9 mouse cellular contexts compared by ENCODE assay signal in the genomic region with DNA sequence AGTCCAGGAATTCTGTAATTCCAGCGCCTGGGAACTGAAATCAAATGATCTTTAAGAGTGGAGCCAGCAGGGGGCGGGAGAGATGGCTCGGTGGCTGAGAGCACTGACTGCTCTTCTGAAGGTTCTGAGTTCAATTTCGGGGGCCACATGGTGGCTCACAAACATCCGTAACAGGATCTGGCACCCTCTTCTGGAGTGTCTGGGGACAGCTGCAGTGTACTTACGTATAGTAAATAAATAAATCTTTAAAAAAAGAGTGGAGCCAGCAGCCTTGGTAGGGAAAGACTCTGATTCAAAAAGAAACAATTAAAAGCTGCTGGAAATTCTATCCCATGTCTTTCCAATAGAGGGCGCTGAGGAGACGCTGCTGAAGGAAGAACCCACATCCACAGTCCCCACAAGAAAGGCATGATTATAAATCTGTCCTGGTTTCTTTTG. TPM values are rescaled to one million over a fixed set of nuclear protein-coding genes. Genes with fewer than 3 reads are reported as not detected.
DNase-seq lines count a peak whose midpoint lies in the region.
"Had no signal": no experiment of that assay in that cellular context is flagged by ENCODE, and none has a peak within 500 bp of the region (broad histone marks: within the 10 kb centered on the region; RNA-seq: fewer than 3 reads in every experiment).

No protein-coding gene starts in this region.

- intact Hi-C loops in left cerebral cortex, postnatal 14 days (cut with DNase I) = no loop called here
- intact Hi-C loops in left cerebral cortex, postnatal 36 days (cut with DNase I) = loop anchor here (5.0 kb wide), 2 partner anchors 33 to 57 kb away; no protein-coding TSS in a partner anchor
- intact Hi-C loops in heart, postnatal 10 days (cut with DNase I) = loop anchor here (1.0 kb wide), 1 partner anchor 58 kb away; no protein-coding TSS in a partner anchor

- DNase-seq in adrenal gland, postnatal 10 days = peak; percentile 32
- no peak for DNase-seq in adrenal gland, adult 8-10 months
- DNase-seq in left cerebral cortex, postnatal 14 days (ENCODE audit: low spot score in 2 of 2) = peak; percentile 54
- no peak for DNase-seq in left cerebral cortex, postnatal 36 days (ENCODE audit: low spot score in 2 of 2)
- peak; percentile 94 for DNase-seq in R1 (ENCODE audit: low read depth, low spot score)
- DNase-seq in heart, postnatal 10 days = peak; percentile 29 to 64
- peak; percentile 70 for DNase-seq in mesoderm, embryonic 11.5 days (ENCODE audit: low read depth, low spot score)
- no peak for DNase-seq in left cerebral cortex, adult 9 months (ENCODE audit: low spot score in 2 of 2)

RNA-seq across cellular contexts. Expression of gene Slc29a2, which starts 8.7 kb away (rescaled TPM):
- 1 to 10 TPM; 3.2 to 5.1 TPM for total RNA-seq in adrenal gland, postnatal 10 days (2021)
- total RNA-seq in adrenal gland, adult 8-10 months (2022) = 1 to 10 TPM; 4.0 to 5.7 (median 4.5) TPM
- 10 to 100 TPM; 17.2 to 21.6 TPM for total RNA-seq in left cerebral cortex, postnatal 14 days (2021)
- 10 to 100 TPM; 15.0 to 17.2 TPM for total RNA-seq in left cerebral cortex, postnatal 36 days (2021)
- 10 to 100 TPM; 21.2 to 23.9 TPM for total RNA-seq in heart, postnatal 10 days (2021)

RNA-seq across cellular contexts. Expression of gene B4gat1, which starts 23.6 kb away (rescaled TPM):
- total RNA-seq in adrenal gland, postnatal 10 days (2021) = 10 to 100 TPM; 28.7 to 35.7 TPM
- total RNA-seq in adrenal gland, adult 8-10 months (2022) = 10 to 100 TPM; 44.3 to 54.2 (median 51.8) TPM
- total RNA-seq in left cerebral cortex, postnatal 14 days (2021) = 100 to 1,000 TPM; 148 to 151 TPM
- 100 to 1,000 TPM; 118 to 135 TPM for total RNA-seq in left cerebral cortex, postnatal 36 days (2021)
- total RNA-seq in heart, postnatal 10 days (2021) = 10 to 100 TPM; 38.3 to 45.5 TPM
- total RNA-seq: hematopoietic stem cell, adult 5-6 weeks had no signal

RNA-seq across cellular contexts. Expression of gene AC124502.3, which starts 23.7 kb away (rescaled TPM):
- 1 to 10 TPM; 1.8 to 2.8 TPM for total RNA-seq in adrenal gland, postnatal 10 days (2021)
- 1 to 10 TPM in 3 of 4 experiments, under 1 TPM in 1; 0.59 to 3.9 (median 1.9) TPM for total RNA-seq in adrenal gland, adult 8-10 months (2022)
- 1 to 10 TPM; 4.8 to 6.2 TPM for total RNA-seq in left cerebral cortex, postnatal 14 days (2021)
- total RNA-seq in left cerebral cortex, postnatal 36 days (2021) = 1 to 10 TPM; 4.6 to 6.1 TPM
- 1 to 10 TPM; 1.6 to 2.3 TPM for total RNA-seq in heart, postnatal 10 days (2021)

RNA-seq across cellular contexts. Expression of gene Npas4, which starts 24.9 kb away (rescaled TPM):
- under 1 TPM; 0.15 to 0.24 TPM for total RNA-seq in adrenal gland, postnatal 10 days (2021)
- under 1 TPM; 0.17 to 0.43 (median 0.32) TPM for total RNA-seq in adrenal gland, adult 8-10 months (2022)
- 10 to 100 TPM; 10.7 to 11.3 TPM for total RNA-seq in left cerebral cortex, postnatal 14 days (2021)
- 10 to 100 TPM; 13.7 to 30.9 TPM for total RNA-seq in left cerebral cortex, postnatal 36 days (2021)
- total RNA-seq in heart, postnatal 10 days (2021) = under 1 TPM; 0.10 to 0.24 TPM
- total RNA-seq: hematopoietic stem cell, adult 5-6 weeks had no signal

RNA-seq across cellular contexts. Expression of gene Brms1, which starts 26.2 kb away (rescaled TPM):
- total RNA-seq in adrenal gland, postnatal 10 days (2021) = 10 to 100 TPM; 22.1 to 25.4 TPM
- total RNA-seq in adrenal gland, adult 8-10 months (2022) = 10 to 100 TPM; 30.0 to 40.1 (median 33.6) TPM
- 10 to 100 TPM; 14.7 to 15.1 TPM for total RNA-seq in left cerebral cortex, postnatal 14 days (2021)
- total RNA-seq in left cerebral cortex, postnatal 36 days (2021) = 10 to 100 TPM; 22.7 to 25.6 TPM
- 10 to 100 TPM; 13.5 to 15.6 TPM for total RNA-seq in heart, postnatal 10 days (2021)

Comparison
In these comparisons a context has a peak if more than half of its experiments do, and no peak if none do; other contexts are left out.
1. DNase-seq: peak in adrenal gland, postnatal 10 days (single experiment), left cerebral cortex, postnatal 14 days (2 of 2), R1 (single experiment), heart, postnatal 10 days (2 of 2) and mesoderm, embryonic 11.5 days (single experiment); none in adrenal gland, adult 8-10 months (single experiment), left cerebral cortex, postnatal 36 days (0 of 2) and left cerebral cortex, adult 9 months (0 of 2).